Mouse (Mus musculus) bone marrow macrophage, adult 2 months (primary cell): ENCODE data around the gene Itsn2. TPM values are rescaled to one million over a fixed set of nuclear protein-coding genes. Genes with fewer than 3 reads are reported as not detected.

ENCODE experiments used
- H3K27ac ChIP-seq: 2 replicates; pipeline ENCODE4 v1.5.1; 2012; ENCODE audit warnings: low read depth, low read length; ENCODE audit not compliant: insufficient read depth
- H3K4me1 ChIP-seq: 2 replicates; pipeline ENCODE4 v1.6.1; 2012; ENCODE audit warnings: low read length; ENCODE audit not compliant: control insufficient read depth, insufficient read depth
- H3K4me3 ChIP-seq: 2 replicates; pipeline ENCODE4 v1.5.1; 2012; ENCODE audit warnings: mild to moderate bottlenecking, low read length, moderate library complexity; ENCODE audit not compliant: insufficient read depth
- CTCF ChIP-seq: IDR thresholded peaks from 2 replicates; pipeline ENCODE4 v1.5.1; 2012; ENCODE audit warnings: low read depth, mild to moderate bottlenecking, low read length, moderate library complexity
- POLR2A ChIP-seq: IDR thresholded peaks from 2 replicates; pipeline ENCODE4 v1.6.1; 2012; ENCODE audit warnings: mild to moderate bottlenecking, low read depth, low read length, borderline replicate concordance
- polyA plus RNA-seq: library from polyadenylated mRNA; stranded (reverse); fragments of >200 nt; gene quantifications from 2 replicates; pipeline ENCODE4 v1.2.4, GENCODE M21; 2012; ENCODE audit not compliant: missing spikeins, insufficient read depth, insufficient read length

Gene Itsn2
- polyA plus RNA-seq, 1 experiment, result 112 TPM

DNA sequence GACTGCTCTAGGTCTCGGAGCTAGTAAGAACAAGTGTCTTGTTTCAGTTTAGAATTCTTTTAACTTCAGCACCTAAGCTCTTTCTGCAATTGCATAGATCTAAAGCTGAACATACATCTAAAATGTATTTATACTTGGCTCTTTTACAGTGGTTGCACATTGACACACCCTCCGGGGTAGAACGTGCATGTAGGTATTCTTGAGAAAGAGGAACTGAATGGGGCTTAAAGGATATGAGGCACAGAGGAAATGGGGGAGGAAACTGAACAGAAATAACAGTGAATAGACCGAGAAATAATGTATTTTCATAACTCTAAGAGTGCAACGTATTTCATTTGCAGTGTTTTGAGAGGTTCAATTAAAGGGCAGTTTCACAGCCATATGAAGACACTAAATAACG lies 2.6 kb downstream of the Itsn2 start:
- no peak for TF ChIP-seq POLR2A
- no peak for TF ChIP-seq CTCF
- Histone ChIP-seq H3K4me1 (peaks cover 24% of the 10 kb centered on the region), H3K4me3 (no peak overlapping the region), H3K27ac (no peak overlapping the region)

DNA sequence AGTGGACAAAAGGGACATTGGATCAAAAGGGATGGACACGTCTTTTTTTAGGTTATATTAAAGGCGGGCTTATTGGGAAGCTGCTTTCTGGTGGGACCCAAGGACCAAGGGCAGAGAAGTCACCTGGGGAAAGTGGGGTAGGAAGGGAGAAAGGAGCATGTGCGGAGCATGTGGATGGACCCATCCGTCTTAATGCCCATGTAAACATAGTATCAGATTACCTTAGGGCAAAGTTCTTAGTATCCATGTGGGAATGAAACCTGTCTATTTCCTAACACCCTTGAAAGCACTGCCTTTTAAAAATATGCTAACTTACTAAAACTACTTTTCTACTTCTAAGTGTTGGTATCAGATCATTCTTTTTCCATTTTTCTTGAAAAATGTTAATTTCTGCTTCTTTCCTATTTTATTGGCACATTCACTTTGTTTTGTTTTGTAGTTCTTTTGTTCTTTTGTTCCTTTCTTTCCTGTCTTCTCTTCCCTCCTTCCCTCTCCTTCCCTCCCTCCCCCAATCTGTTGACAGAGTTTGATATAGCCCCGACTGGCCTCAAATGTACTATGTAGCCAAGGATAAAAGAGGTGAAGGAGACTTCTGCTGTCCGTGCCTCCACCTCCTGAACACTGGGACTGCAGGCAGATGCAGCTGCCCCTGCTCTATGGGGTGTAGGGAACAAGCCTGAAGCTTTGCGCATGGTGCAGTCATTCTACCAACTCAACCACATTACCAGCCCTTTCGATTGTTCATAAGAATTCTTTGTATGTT lies 6.4 kb downstream of the Itsn2 start:
- TF ChIP-seq CTCF, result no peak
- TF ChIP-seq POLR2A, result no peak
- Histone ChIP-seq H3K27ac (no peak overlapping the region), H3K4me3 (no peak overlapping the region), H3K4me1 (peaks cover 38% of the 10 kb centered on the region)

DNA sequence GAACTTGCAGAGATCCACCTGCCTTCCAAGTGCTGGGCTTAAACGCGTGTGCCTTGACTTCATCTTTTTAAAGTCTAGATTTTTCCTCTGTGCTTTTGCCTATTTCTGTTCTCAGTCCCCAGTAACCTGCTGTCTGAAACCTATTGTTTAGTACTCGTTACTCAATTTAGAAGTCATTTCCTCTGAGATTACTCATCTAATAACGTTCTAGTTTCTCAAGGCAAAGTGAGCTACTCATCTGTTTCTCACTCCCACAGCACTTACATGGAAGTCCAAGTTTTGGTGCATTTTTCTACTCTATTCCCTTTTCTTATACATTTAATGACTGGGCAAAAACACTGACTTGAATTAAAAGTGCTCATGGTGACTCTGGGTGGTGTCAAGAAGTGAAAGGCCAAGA lies 7.3 kb downstream of the Itsn2 start:
- Histone ChIP-seq H3K4me1 (peaks cover 38% of the 10 kb centered on the region), H3K27ac (no peak overlapping the region), H3K4me3 (no peak overlapping the region)
- TF ChIP-seq POLR2A, result no peak
- TF ChIP-seq CTCF, result no peak

DNA sequence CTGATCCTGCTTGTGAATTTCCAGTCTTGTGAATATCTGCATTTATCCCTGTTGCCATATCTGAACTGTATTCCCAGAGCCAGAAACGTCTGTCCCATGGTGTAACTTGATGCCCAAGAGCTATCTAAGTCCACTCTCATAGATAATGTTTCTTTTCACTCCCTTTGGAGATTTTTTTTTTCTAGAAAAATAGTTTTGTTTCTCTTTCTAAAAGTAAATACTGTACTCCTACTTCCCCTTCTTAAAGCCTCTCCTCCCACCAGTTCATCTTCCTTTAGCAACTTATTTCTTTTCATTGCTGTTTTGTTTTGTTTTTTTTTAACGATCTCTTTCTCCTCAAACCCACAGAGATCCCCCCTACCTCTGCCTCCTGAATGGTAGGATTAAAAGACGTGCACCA lies 14.2 kb downstream of the Itsn2 start:
- H3K27ac ChIP-seq, result peak overlapping the region; percentile 64
- H3K4me3 ChIP-seq, result no peak overlapping the region
- TF ChIP-seq POLR2A, result no peak
- no peak for TF ChIP-seq CTCF
- H3K4me1 ChIP-seq, result peaks cover 18% of the 10 kb centered on the region

DNA sequence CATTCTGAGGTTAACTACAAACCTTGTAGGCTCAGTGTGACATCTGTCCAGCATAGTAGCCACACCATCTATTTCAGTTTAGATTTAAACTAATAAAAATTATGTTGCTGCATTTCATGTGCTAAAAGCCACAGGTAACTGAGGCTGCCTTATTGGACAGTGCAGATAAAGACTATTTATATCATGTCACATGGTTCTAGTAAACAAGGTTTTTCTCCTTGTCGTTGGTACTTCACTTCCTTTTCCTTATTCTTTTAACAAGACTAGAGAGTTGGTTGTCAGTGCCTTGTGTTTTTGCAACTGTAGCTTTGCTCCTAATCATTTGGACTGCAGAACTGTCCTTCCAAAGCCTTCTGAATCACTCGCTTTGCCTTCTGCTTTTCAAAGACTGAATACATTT lies 22.3 kb downstream of the Itsn2 start:
- Histone ChIP-seq H3K27ac (0 out of 2 replicates have a peak overlapping the region, but pooled peaks have one; percentile 3), H3K4me1 (peaks cover 7% of the 10 kb centered on the region), H3K4me3 (no peak overlapping the region)
- TF ChIP-seq CTCF (no peak), POLR2A (no peak)

DNA sequence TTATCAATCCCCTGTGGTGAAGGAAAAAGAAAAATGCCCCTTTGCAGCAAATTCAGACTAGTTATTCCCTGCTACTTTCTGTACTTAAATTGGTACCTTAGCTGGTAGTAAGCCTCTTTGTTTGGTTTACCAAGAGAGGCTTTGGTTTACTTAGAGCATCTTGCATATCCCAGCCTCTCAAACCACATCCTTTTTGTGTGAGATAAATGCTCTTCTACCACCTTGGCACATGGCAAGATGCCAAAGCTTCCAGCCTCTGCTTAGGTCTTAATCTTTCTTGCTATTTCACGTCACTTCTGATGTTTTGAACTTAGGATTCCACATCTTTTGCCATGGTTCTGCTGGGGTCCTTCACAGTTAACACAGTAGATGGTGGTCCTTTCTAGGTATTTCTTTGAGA lies 31.8 kb downstream of the Itsn2 start:
- TF ChIP-seq POLR2A (no peak), CTCF (no peak)
- no peaks in the 10 kb centered on the region for H3K4me1 ChIP-seq
- no peak overlapping the region for H3K27ac ChIP-seq
- H3K4me3 ChIP-seq, result no peak overlapping the region

DNA sequence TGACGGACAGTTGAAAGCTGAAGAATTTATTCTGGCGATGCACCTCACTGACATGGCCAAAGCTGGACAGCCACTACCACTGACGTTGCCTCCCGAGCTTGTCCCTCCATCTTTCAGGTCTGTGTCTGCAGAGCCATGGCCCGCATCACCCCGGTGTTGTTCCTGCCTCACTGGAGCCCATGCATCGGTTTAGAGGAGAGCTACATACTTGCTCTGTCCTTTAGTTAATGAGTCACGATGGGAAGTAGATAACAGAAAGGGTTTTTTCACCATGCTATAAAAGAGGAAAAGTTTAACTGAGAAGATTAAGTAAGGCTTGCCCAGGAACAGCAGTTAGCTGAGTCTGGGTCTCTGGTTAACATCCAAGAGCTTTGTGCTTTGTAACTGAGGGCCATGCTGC lies 40.5 kb downstream of the Itsn2 start:
- H3K4me3 ChIP-seq, result no peak overlapping the region
- H3K4me1 ChIP-seq, result no peaks in the 10 kb centered on the region
- no peak overlapping the region for H3K27ac ChIP-seq
- TF ChIP-seq POLR2A, result no peak
- TF ChIP-seq CTCF, result no peak

DNA sequence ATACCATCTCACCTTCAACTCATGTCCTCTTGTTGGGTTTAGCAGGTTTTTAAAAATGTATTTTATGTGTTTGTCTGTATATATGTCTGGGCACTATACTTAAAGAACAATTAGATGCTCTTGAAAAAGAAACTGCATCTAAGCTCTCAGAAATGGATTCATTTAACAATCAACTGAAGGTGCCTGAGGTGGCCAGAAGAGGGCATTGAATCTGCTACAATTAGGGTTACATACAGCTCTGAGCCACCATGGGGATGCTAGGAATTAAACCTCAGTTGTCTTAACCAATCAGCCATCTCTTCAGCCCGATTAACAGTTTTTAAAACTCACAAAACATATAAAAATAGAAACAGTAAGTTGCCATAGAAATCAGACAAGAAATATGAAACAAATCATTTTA lies 46.0 kb downstream of the Itsn2 start:
- Histone ChIP-seq H3K4me1 (peaks cover 6% of the 10 kb centered on the region), H3K4me3 (no peak overlapping the region), H3K27ac (no peak overlapping the region)
- TF ChIP-seq POLR2A, result no peak
- TF ChIP-seq CTCF, result no peak

DNA sequence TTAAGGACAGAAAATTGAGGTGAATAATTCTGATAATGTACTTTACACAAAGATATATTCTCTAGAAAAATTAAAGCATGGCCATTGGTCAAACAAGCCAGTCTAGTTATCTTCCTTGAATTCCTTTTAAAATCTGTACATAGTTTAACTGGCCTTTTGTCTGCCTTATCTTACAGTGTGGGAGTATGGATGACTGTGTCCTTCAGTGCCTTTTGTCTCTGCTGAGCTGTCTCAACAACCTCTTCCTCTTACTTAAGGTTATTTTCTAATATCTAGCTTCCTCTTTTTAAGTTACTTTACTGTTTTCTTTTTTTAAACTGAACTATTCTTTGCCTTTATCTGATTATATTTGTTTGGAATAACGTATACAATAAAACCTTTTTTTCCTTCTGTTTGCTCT lies 48.3 kb downstream of the Itsn2 start:
- no peak overlapping the region for H3K4me3 ChIP-seq
- H3K4me1 ChIP-seq, result peaks cover 6% of the 10 kb centered on the region
- TF ChIP-seq CTCF (no peak), POLR2A (no peak)
- no peak overlapping the region for H3K27ac ChIP-seq

DNA sequence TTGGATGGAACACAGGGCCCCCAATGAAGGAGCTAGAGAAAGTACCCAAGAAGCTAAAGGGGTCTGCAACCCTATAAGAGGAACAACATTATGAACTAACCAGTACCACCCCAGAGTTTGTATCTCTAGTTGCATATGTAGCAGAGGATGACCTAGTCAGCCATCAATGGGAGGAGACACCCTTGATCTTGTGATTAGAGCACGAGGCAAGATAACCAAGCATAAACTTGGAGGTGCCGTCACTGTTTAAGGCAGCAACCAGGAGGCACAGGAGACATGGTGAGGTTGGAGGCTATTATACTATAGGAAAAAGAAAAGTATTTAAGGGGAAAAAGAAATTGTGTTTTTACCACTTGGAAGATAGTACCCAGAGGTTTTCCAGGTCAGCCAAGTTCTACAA lies 64.4 kb downstream of the Itsn2 start:
- no peak for TF ChIP-seq CTCF
- no peak overlapping the region for H3K27ac ChIP-seq
- no peak overlapping the region for H3K4me3 ChIP-seq
- no peaks in the 10 kb centered on the region for H3K4me1 ChIP-seq
